Mouse (Mus musculus) brain, embryonic 14.5 days (tissue): ENCODE data around the gene Hcn2. TPM values are rescaled to one million over a fixed set of nuclear protein-coding genes. Genes with fewer than 3 reads are reported as not detected.

Source experiments
- DNase-seq: peaks from one replicate; pipeline ENCODE4 v3.0.0-alpha.2; 2011; ENCODE audit warnings: low read depth
- CTCF ChIP-seq: fragments of 200-500 bp; IDR thresholded peaks from 2 replicates; pipeline ENCODE4 v1.5.1; 2012; ENCODE audit warnings: inconsistent platforms, mild to moderate bottlenecking, moderate library complexity, borderline replicate concordance; ENCODE audit not compliant: insufficient read depth, insufficient read length; ENCODE audit errors: extremely low read depth
- POLR2A ChIP-seq: fragments of 200-500 bp; IDR thresholded peaks from 2 replicates; pipeline ENCODE4 v1.6.1; 2012; ENCODE audit warnings: mild to moderate bottlenecking, inconsistent platforms, borderline replicate concordance; ENCODE audit not compliant: poor library complexity, insufficient read depth, insufficient read length, severe bottlenecking; ENCODE audit errors: extremely low read depth
- polyA plus RNA-seq: library from polyadenylated mRNA; depleted of rRNA; stranded (reverse); fragments of >200 nt; gene quantifications from 2 replicates; pipeline ENCODE4 v1.2.3, GENCODE M21; 2012; rRNA removed

Hcn2 gene
- polyA plus RNA-seq, 1 experiment, result 16.1 TPM

DNA sequence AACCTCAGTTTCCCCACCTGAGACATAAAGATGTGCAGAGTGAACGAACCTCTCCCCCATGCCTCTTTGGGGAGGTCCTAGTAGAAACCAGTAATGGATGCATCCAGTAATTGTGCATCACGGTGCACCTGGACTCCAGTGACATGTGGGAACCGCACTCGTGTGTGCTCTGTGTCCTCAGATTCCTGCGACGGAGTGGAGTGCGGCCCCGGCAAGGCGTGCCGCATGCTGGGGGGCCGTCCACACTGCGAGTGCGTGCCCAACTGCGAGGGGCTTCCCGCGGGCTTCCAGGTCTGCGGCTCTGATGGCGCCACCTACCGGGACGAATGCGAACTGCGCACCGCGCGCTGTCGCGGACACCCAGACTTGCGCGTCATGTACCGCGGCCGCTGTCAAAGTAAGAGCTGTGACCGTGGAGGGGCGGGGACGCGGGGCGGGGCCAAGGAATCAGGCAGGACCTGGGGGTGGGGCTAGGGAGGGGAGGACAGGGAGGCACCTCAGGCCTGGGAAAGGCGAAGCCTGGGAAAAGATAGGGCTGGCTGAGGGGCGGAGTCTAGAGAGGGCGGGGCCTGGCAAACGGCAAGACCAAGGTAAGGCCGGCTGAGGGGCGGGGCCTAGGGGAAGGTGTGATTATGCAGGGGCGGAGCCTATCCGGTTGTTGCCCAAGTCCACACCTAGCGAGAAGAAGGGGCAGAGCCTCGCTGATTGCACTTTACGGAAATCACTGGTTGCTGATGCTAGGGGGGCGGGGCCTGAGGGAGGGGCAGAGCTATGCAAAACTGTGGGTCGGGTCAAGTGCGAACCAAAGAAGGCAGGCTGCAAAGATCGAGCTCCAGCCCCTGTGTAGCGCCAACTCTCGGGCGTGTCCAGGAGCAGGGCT, 63.6 kb downstream of the Hcn2 start:
- TF ChIP-seq CTCF (peak; percentile 93), POLR2A (no peak)
- DNase-seq, result peak; percentile 96

DNA sequence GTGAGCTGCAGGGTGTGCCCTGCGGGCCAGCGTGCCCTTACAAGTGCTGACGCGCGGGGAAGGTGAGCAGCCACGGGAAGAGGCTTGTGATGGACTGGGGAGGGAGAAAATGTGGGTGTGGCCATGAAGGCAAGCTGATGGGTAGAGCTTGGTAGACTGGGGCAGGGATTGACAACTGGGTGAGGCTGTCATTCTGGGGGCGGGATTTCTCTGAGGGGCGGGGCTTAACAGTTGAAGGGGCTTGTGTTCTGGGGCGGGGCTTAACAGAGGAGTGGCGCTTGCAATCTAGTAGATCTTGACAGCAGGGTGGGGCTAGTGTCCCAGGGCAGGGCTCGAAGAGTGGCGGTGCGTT, 64.2 kb downstream of the Hcn2 start:
- peak; percentile 69 for DNase-seq
- no peak for TF ChIP-seq CTCF
- no peak for TF ChIP-seq POLR2A

- no peak for DNase-seq
- TF ChIP-seq POLR2A, result no peak
- TF ChIP-seq CTCF, result no peak
Observed at GRCm38 (mm10) chr10:79781139-79781538, 64.7 kb downstream of the Hcn2 start.

GRCm38 (mm10) chr10:79781956-79782355, 65.5 kb downstream of the Hcn2 start:
- TF ChIP-seq POLR2A (no peak), CTCF (no peak)

DNA sequence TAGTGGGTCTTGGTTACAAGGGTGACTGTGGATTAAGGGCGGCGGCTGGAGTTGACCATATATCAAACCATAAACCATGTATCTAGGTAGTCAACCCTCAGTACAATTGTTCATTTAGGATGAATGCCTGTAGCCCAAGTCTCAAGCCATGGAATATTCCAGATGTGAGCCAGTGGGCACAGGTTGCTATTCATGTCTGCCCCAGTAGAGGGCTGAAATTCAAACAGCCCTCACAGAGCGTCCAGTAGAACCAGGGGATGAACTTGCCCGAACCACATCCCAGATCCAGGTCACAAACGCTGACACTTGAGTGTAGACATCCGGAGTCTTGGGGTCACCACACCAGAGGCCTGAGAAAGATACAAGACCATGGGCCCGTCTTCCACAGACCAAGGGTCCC, 66.6 kb downstream of the Hcn2 start:
- no peak for DNase-seq
- TF ChIP-seq CTCF, result peak; percentile 27; the same call in 1 of the 2 replicates
- TF ChIP-seq POLR2A, result no peak

More at GRCm38 (mm10) chr10:79781956-79782355, 65.5 kb downstream of the Hcn2 start:
- DNase-seq, result no peak

DNA sequence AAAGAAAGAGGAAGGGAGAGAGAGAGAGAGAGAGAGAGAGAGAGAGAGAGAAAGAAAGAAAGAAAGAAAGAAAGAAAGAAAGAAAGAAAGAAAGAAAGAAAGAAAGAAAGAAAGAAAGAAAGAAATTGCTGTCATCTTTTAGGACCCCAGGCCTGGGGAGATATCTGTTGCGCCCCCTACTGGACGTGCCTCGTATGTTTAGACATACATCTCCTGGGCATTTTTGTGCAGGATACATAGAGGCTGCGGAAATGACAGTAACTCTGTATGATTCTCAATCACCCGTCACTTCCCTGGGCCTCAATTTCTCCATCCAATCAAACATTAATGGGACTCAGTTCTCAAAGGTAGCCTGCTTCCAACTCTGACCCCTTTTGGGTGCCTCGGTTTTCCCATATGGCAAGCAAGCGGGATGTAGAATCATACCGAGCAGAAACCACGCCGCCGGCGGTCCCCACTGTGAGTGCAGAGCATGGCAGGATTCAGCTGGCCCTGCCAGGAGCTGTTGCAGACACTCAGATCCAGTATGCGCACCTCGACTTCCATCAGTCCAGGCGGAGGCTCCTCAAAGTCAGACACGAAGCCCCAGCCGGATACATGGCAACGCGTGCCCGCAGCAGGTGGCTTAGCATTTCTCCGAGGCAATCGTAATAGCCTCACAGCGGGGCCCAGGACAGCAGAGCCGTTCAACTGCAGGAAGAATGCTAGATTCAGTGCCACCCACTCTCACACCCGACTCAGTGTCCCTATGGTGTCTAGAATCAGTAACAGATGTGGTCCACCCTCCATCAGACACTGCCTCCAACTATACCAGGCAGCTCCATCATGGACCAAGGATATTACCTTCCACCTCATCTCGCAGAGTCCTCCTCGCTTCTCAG, 67.7 kb downstream of the Hcn2 start:
- no peak for DNase-seq
- TF ChIP-seq POLR2A (no peak), CTCF (peak; percentile 58; the same call in 1 of the 2 replicates)

Other genes starting within 250 kb of the Hcn2 start
- not detected in 2 replicates for gene Vmn2r83, start 247.9 kb upstream of the Hcn2 start, polyA plus RNA-seq
- gene Plpp2, start 182.8 kb upstream of the Hcn2 start, polyA plus RNA-seq, result 8.9 and 13.8 TPM in 2 replicates
- gene Mier2, start 161.4 kb upstream of the Hcn2 start, polyA plus RNA-seq, result 128 and 178 TPM in 2 replicates
- not detected in 2 replicates for gene Theg, start 129.3 kb upstream of the Hcn2 start, polyA plus RNA-seq
- 8.2 and 10.4 TPM in 2 replicates for gene C2cd4c, start 102.6 kb upstream of the Hcn2 start, polyA plus RNA-seq
- gene Shc2, start 78.7 kb upstream of the Hcn2 start, polyA plus RNA-seq, result 48.1 and 54.9 TPM in 2 replicates
- 0.11 TPM in 1 of 2 replicates, not detected in the other for gene Odf3l2, start 70.9 kb upstream of the Hcn2 start, polyA plus RNA-seq
- gene Madcam1, start 52.1 kb upstream of the Hcn2 start, polyA plus RNA-seq, result 0.87 and 1.1 TPM in 2 replicates
- gene Tpgs1, start 47.3 kb upstream of the Hcn2 start, polyA plus RNA-seq, result 68.2 and 69.2 TPM in 2 replicates
- gene Cdc34, start 34.4 kb upstream of the Hcn2 start, polyA plus RNA-seq, result 121 and 151 TPM in 2 replicates
- 1.4 and 1.9 TPM in 2 replicates for gene Gzmm, start 27.6 kb upstream of the Hcn2 start, polyA plus RNA-seq
- 593 and 631 TPM in 2 replicates for gene Bsg, start 12.1 kb upstream of the Hcn2 start, polyA plus RNA-seq
- gene Polrmt, start 29.9 kb downstream of the Hcn2 start, polyA plus RNA-seq, result 63.0 and 81.6 TPM in 2 replicates
- gene Fgf22, start 38.4 kb downstream of the Hcn2 start, polyA plus RNA-seq, result 0.28 and 0.74 TPM in 2 replicates
- 157 and 182 TPM in 2 replicates for gene Rnf126, start 50.3 kb downstream of the Hcn2 start, polyA plus RNA-seq
- 1.7 and 2.2 TPM in 2 replicates for gene Fstl3, start 60.6 kb downstream of the Hcn2 start, polyA plus RNA-seq
- gene Prss57, start 74.3 kb downstream of the Hcn2 start, polyA plus RNA-seq, result 0.05 and 0.14 TPM in 2 replicates
- gene Palm, start 76.9 kb downstream of the Hcn2 start, polyA plus RNA-seq, result 157 and 219 TPM in 2 replicates
- 0.59 and 1.1 TPM in 2 replicates for gene Misp, start 104.4 kb downstream of the Hcn2 start, polyA plus RNA-seq
- 183 and 194 TPM in 2 replicates for gene Ptbp1, start 137.8 kb downstream of the Hcn2 start, polyA plus RNA-seq
- gene Prtn3, start 157.8 kb downstream of the Hcn2 start, polyA plus RNA-seq, result 18.0 and 28.0 TPM in 2 replicates
- 805 and 1,208 TPM in 2 replicates for gene Plppr3, start 158.0 kb downstream of the Hcn2 start, polyA plus RNA-seq
- 0.28 and 0.49 TPM in 2 replicates for gene Elane, start 169.6 kb downstream of the Hcn2 start, polyA plus RNA-seq
- gene Cfd, start 174.2 kb downstream of the Hcn2 start, polyA plus RNA-seq, result 0.60 and 0.81 TPM in 2 replicates
- 84.7 and 92.6 TPM in 2 replicates for gene Med16, start 192.3 kb downstream of the Hcn2 start, polyA plus RNA-seq
- not detected in 2 replicates for gene Gm26602, start 194.2 kb downstream of the Hcn2 start, polyA plus RNA-seq
- 4.1 and 4.4 TPM in 2 replicates for gene Kiss1r, start 200.3 kb downstream of the Hcn2 start, polyA plus RNA-seq
- gene R3hdm4, start 204.6 kb downstream of the Hcn2 start, polyA plus RNA-seq, result 195 and 197 TPM in 2 replicates
- 5.2 and 7.0 TPM in 2 replicates for gene Arid3a, start 210.4 kb downstream of the Hcn2 start, polyA plus RNA-seq
- gene Wdr18, start 243.5 kb downstream of the Hcn2 start, polyA plus RNA-seq, result 59.7 and 74.1 TPM in 2 replicates